Mouse (Mus musculus) thymus, adult 2 months (tissue): ENCODE data around the gene Pde2a.

Experiments used
- CTCF ChIP-seq: fragments of 200-500 bp; IDR thresholded peaks from 2 replicates; pipeline ENCODE4 v1.5.1; 2012; ENCODE audit warnings: mild to moderate bottlenecking, control low read depth, low read length, moderate library complexity, borderline replicate concordance; ENCODE audit not compliant: control insufficient read depth, poor library complexity, insufficient read depth; ENCODE audit errors: extremely low read depth
- POLR2A ChIP-seq: fragments of 200-500 bp; IDR thresholded peaks from 2 replicates; pipeline ENCODE4 v1.6.1; 2012; ENCODE audit warnings: mild to moderate bottlenecking, low read length, control low read depth, moderate library complexity; ENCODE audit not compliant: control insufficient read depth, poor library complexity, insufficient read depth; ENCODE audit errors: extremely low read depth

DNA sequence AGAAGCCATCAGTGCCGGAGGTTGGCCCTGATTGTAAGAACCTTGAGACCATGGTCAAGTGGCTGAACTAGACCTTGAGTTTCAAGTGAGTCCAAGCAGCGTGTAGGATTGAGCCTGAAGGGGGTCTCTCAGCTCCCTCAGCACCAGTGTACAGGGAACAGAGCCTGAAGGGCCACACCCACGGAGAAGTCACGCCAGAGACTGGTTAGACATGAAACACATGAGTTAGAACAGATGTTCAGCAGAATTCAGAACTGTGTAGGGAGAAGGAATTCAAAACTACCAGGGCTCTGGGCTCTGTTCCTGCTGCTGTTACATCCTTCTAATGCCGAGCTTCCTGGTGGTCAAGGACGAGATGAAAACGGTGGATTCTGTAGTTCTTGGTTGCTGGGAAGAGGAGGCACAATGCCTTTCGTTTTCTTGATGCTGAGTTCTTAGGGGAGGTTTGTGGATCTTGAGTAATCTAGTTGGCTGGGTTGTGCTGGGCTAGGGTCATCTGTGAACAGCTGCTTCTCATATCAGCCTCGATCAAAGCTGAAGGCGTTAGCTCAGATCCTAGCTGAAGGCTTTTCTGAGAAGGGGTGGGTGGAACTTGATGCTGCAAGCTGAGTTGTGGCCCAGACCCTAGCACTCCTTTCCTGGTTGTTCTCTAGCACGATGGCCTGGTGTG is 11.1 kb upstream of the Pde2a start, which contains the start of gene Gm45837:
- TF ChIP-seq POLR2A (no peak), CTCF (no peak)
